Mouse (Mus musculus) liver, embryonic 16.5 days (tissue): ENCODE data around the gene Mzf1. TPM values are rescaled to one million over a fixed set of nuclear protein-coding genes. Genes with fewer than 3 reads are reported as not detected.

Experiments
- ATAC-seq: fragments of 200-750 bp; cut with Nextera tagmentation; 2 replicates; pipeline ENCODE4 v1.8.0; 2017; ENCODE audit warnings: low read depth, mild to moderate bottlenecking, moderate number of reproducible peaks, moderate library complexity
- H3K27ac ChIP-seq: fragments of 300-500 bp; sonication (generic); 2 replicates; pipeline ENCODE4 v1.5.1; 2014; ENCODE audit warnings: mild to moderate bottlenecking, low read length
- H3K27me3 ChIP-seq: fragments of 300-500 bp; sonication (generic); 2 replicates; pipeline ENCODE4 v1.6.1; 2014; ENCODE audit warnings: low read depth, low read length, mixed read lengths; ENCODE audit not compliant: control insufficient read depth, insufficient read depth
- H3K36me3 ChIP-seq: fragments of 300-500 bp; sonication (generic); 2 replicates; pipeline ENCODE4 v1.6.1; 2014; ENCODE audit warnings: mild to moderate bottlenecking; ENCODE audit not compliant: control insufficient read depth, insufficient read depth
- H3K4me1 ChIP-seq: fragments of 300-500 bp; sonication (generic); 2 replicates; pipeline ENCODE4 v1.6.1; 2014; ENCODE audit warnings: low read depth, low read length, mixed read lengths; ENCODE audit not compliant: control insufficient read depth
- H3K4me2 ChIP-seq: fragments of 300-500 bp; sonication (generic); 2 replicates; pipeline ENCODE4 v1.6.1; 2014; ENCODE audit warnings: low read depth, low read length, mixed read lengths
- H3K4me3 ChIP-seq: fragments of 300-500 bp; sonication (generic); 2 replicates; pipeline ENCODE4 v1.5.1; 2014; ENCODE audit warnings: low read depth, mild to moderate bottlenecking, low read length
- H3K9ac ChIP-seq: fragments of 300-500 bp; sonication (generic); 2 replicates; pipeline ENCODE4 v1.6.1; 2014; ENCODE audit warnings: low read depth, low read length
- H3K9me3 ChIP-seq: fragments of 300-500 bp; sonication (generic); replicated peaks from 2 replicates; pipeline ENCODE4 v1.6.1; 2016; ENCODE audit warnings: low read length; ENCODE audit not compliant: control insufficient read depth
- WGBS: fragments of 180-500 bp; shearing (Covaris S2); extraction: QIAGEN DNeasy Blood & Tissue Kit; methylation state at CpG from one replicate; pipeline ENCODE4 v1.1.7; 2014; ENCODE audit not compliant: insufficient replicate concordance; 5-methylcytosine and 5-hydroxymethylcytosine counted together
- polyA plus RNA-seq: library from polyadenylated mRNA; unstranded; fragments of >200 nt; fragmentation: Nextera tagmentation; extraction: Ambion mirVana; gene quantifications from 2 replicates; pipeline ENCODE4 v1.2.1, GENCODE M21; 2015

Mzf1 gene
- polyA plus RNA-seq, 1 experiment from 2014 or later: 0.50 TPM

GRCm38 (mm10) chr7:13013671-13014070 lies 40.9 kb downstream of the Mzf1 start:
- H3K27me3 ChIP-seq: no peaks in the 10 kb centered on the region
- H3K4me3 ChIP-seq: no peak overlapping the region
- no peaks in the 10 kb centered on the region for H3K36me3 ChIP-seq
- H3K4me2 ChIP-seq: no peak overlapping the region
- H3K9ac ChIP-seq: no peak overlapping the region
- H3K9me3 ChIP-seq: no peaks in the 10 kb centered on the region
- no peak overlapping the region for H3K27ac ChIP-seq
- WGBS: 58% methylated on average over 4 of the region's 4 CpGs
- no peak for ATAC-seq
- H3K4me1 ChIP-seq: peaks cover 23% of the 10 kb centered on the region

GRCm38 (mm10) chr7:13010005-13010908 lies 44.3 kb downstream of the Mzf1 start, which contains the start of gene Zbtb45:
Zbtb45 (minus strand) TSS chr7:13010034.
- Histone ChIP-seq H3K4me2 (peak within 1 kb of the TSS; percentile 97), H3K9me3 (no peaks in the 10 kb centered on the region), H3K36me3 (peaks cover 20% of the 10 kb centered on the region), H3K27me3 (no peaks in the 10 kb centered on the region), H3K4me1 (peaks cover 20% of the 10 kb centered on the region), H3K4me3 (peak within 1 kb of the TSS; percentile 86), H3K9ac (peak within 1 kb of the TSS; percentile 86), H3K27ac (peak within 1 kb of the TSS; percentile 96)
- ATAC-seq: peak; percentile 86
- 18% methylated on average over 26 of the region's 26 CpGs for WGBS

GRCm38 (mm10) chr7:13009143-13010004 lies 45.2 kb downstream of the Mzf1 start:
- H3K4me1 ChIP-seq: peaks cover 19% of the 10 kb centered on the region
- peak overlapping the region; percentile 86 for H3K9ac ChIP-seq
- H3K9me3 ChIP-seq: no peaks in the 10 kb centered on the region
- WGBS: under 1% methylated on average over 42 of the region's 42 CpGs
- peak overlapping the region; percentile 97 for H3K4me2 ChIP-seq
- H3K27me3 ChIP-seq: no peaks in the 10 kb centered on the region
- peak overlapping the region; percentile 96 for H3K27ac ChIP-seq
- peak overlapping the region; percentile 86 for H3K4me3 ChIP-seq
- peak; percentile 84 for ATAC-seq
- H3K36me3 ChIP-seq: peaks cover 20% of the 10 kb centered on the region

- no peak for ATAC-seq
- no peak overlapping the region for H3K9ac ChIP-seq
- no peaks in the 10 kb centered on the region for H3K9me3 ChIP-seq
- H3K4me2 ChIP-seq: no peak overlapping the region
- peaks cover 20% of the 10 kb centered on the region for H3K36me3 ChIP-seq
- no peak overlapping the region for H3K27ac ChIP-seq
- peaks cover 11% of the 10 kb centered on the region for H3K4me1 ChIP-seq
- no peaks in the 10 kb centered on the region for H3K27me3 ChIP-seq
- 79% methylated on average over 57 of the region's 57 CpGs for WGBS
- no peak overlapping the region for H3K4me3 ChIP-seq
Observed at GRCm38 (mm10) chr7:13007341-13008092, 47.0 kb downstream of the Mzf1 start.

GRCm38 (mm10) chr7:13006531-13006930 lies 48.0 kb downstream of the Mzf1 start:
- Histone ChIP-seq H3K4me1 (peaks cover 11% of the 10 kb centered on the region), H3K4me3 (no peak overlapping the region), H3K9ac (no peak overlapping the region), H3K27ac (no peak overlapping the region), H3K4me2 (no peak overlapping the region), H3K27me3 (no peaks in the 10 kb centered on the region), H3K36me3 (peaks cover 20% of the 10 kb centered on the region), H3K9me3 (no peaks in the 10 kb centered on the region)
- 86% methylated on average over 10 of the region's 10 CpGs for WGBS
- ATAC-seq: no peak

GRCm38 (mm10) chr7:13006011-13006410 lies 48.6 kb downstream of the Mzf1 start:
- Histone ChIP-seq H3K27ac (no peak overlapping the region), H3K9me3 (no peaks in the 10 kb centered on the region), H3K9ac (no peak overlapping the region), H3K4me2 (no peak overlapping the region), H3K4me3 (no peak overlapping the region), H3K36me3 (peaks cover 20% of the 10 kb centered on the region), H3K4me1 (peaks cover 11% of the 10 kb centered on the region), H3K27me3 (no peaks in the 10 kb centered on the region)
- 89% methylated on average over 17 of the region's 17 CpGs for WGBS
- no peak for ATAC-seq

- 69% methylated on average over 5 of the region's 5 CpGs for WGBS
- H3K9ac ChIP-seq: no peak overlapping the region
- no peak overlapping the region for H3K4me2 ChIP-seq
- no peak for ATAC-seq
- no peaks in the 10 kb centered on the region for H3K9me3 ChIP-seq
- no peak overlapping the region for H3K4me3 ChIP-seq
- H3K27ac ChIP-seq: no peak overlapping the region
- no peaks in the 10 kb centered on the region for H3K27me3 ChIP-seq
- H3K4me1 ChIP-seq: no peaks in the 10 kb centered on the region
- H3K36me3 ChIP-seq: peaks cover 20% of the 10 kb centered on the region
Observed at GRCm38 (mm10) chr7:13003380-13003779, 51.2 kb downstream of the Mzf1 start.

GRCm38 (mm10) chr7:13001584-13001983 lies 53.0 kb downstream of the Mzf1 start:
- Histone ChIP-seq H3K9me3 (no peaks in the 10 kb centered on the region), H3K4me2 (no peak overlapping the region), H3K4me3 (no peak overlapping the region), H3K9ac (no peak overlapping the region), H3K27ac (no peak overlapping the region), H3K4me1 (no peaks in the 10 kb centered on the region), H3K36me3 (peaks cover 7% of the 10 kb centered on the region), H3K27me3 (no peaks in the 10 kb centered on the region)
- ATAC-seq: peak; percentile 32; the same call in 1 of the 2 replicates
- WGBS: 40% methylated on average over 1 of the region's 1 CpGs
